Mouse (Mus musculus) adrenal gland, adult (tissue): ENCODE measurements around the gene Gm10337.

Source experiments
- DNase-seq, 2 experiments: peaks; one replicate each; pipeline ENCODE4 v3.0.0; 2022 to 2023; ENCODE audit warnings: low spot score in 1 of 2; ENCODE audit not compliant: inconsistent age in 2 of 2

Gm10337 gene

GRCm38 (mm10) chr15:102516293-102516692 lies 12.8 kb downstream of the Gm10337 start:
- no peak for DNase-seq

GRCm38 (mm10) chr15:102516728-102517404 lies 13.3 kb downstream of the Gm10337 start, which contains the start of gene Map3k12:
Gene Map3k12 (minus strand): TSS chr15:102517064.
- DNase-seq: peak; percentile 84 to 94

DNA sequence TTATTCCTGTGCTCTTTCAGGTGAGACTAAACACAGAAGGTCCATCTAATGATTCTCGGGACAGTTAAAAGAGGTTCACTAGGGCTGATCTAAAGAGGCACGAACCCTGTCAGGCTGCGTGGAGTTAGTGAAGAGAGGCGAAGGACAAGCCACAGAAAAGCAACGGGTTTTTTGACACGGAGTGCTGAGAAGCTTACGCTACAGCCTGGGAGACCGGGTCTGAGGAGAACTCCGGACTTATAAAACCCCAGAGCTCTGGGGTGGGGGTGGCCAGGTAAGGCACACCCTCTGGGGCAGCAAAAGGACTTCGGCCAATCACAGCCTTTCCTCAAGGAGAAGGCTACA lies 14.1 kb downstream of the Gm10337 start:
- DNase-seq: no peak

GRCm38 (mm10) chr15:102517976-102518858 lies 14.7 kb downstream of the Gm10337 start, which contains the start of gene Tarbp2:
Gene Tarbp2 (plus strand): TSS chr15:102518192.
- DNase-seq: peak; percentile 100

DNA sequence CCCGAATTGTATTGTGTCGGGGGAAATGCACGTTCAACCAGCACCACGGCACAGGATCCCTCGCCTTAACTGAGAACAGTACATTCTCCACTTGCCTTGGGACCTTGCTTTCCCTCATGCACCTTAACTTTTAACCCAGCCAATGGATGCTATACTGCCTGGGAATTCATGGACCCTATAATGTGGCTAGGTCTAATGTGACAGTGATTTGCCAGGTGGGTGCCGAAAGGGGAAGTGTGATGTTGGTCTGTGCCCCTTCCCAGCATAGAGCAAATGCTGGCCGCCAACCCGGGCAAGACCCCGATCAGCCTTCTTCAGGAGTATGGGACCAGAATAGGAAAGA lies 15.3 kb downstream of the Gm10337 start:
- no peak for DNase-seq

DNA sequence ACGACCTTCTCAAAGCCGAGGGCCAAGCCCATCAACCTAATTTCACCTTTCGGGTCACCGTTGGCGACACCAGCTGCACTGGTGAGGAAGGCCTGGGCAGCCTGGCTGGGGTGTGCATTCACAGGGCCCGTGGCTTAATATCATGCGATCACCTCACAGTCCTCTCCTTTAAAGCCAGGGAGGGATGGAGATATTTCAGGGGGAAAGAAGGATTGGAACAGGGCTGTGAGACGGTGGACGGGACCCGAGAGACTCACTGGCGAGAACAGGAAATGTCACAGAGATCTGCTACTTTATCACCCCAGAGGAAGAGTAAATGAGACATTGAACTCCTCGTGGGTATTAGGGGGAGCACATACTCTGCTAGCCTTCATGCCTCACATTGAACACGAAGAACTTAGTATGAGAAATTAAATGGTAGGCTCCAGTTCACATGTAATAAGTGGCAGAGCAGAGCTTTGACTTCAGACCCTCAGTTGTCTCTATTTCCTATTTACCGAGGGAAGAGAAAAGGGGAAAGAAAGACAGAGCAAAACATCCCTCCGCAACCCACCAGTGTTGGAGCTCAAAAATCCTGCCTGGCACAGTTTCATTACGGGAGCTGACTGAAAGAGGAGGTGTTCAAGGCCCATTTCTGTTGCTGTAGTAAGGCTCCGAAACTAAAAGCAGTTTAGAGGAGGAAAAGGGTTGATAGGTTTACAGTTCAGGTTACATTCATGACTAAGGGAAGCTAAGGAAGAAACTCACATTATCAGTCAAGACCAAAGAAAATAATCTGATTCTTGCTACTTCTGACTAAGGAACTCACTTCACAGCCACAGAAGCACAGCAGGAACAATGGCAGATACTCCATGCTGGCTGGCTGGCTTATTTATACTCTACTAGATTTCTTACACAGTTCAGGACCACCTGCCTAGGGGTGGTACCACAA lies 16.0 kb downstream of the Gm10337 start:
- DNase-seq: peak; percentile 5 to 71

DNA sequence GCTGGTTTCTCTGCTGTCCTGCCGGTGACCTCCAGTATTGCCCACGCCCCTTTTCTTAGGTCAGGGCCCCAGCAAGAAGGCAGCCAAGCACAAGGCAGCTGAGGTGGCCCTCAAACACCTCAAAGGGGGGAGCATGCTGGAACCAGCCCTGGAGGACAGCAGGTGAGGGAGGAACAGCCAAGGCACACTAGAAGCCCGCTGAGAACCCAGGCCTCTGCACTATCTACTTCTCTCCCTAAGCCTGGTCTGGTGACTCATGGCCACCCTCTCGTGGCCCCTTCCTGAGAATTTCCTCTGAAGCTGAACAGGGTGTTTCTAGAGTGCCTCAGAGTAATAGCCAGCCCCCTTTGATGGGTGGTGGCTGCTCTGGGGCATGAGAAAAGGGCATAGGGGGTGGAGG lies 16.9 kb downstream of the Gm10337 start:
- DNase-seq: peak; percentile 27 to 63

GRCm38 (mm10) chr15:102521480-102521879 lies 18.0 kb downstream of the Gm10337 start:
- peak in 1 of 2 experiments; percentile 30 for DNase-seq

GRCm38 (mm10) chr15:102524892-102525485 lies 21.5 kb downstream of the Gm10337 start, which contains the start of gene Npff:
Gene Npff (minus strand): TSS chr15:102524942.
- peak; percentile 72 to 92 for DNase-seq

- DNase-seq: no peak
Measured at GRCm38 (mm10) chr15:102526111-102527002, 22.8 kb downstream of the Gm10337 start.

GRCm38 (mm10) chr15:102527936-102528335 lies 24.4 kb downstream of the Gm10337 start:
- peak in 1 of 2 experiments; percentile 42 for DNase-seq

DNA sequence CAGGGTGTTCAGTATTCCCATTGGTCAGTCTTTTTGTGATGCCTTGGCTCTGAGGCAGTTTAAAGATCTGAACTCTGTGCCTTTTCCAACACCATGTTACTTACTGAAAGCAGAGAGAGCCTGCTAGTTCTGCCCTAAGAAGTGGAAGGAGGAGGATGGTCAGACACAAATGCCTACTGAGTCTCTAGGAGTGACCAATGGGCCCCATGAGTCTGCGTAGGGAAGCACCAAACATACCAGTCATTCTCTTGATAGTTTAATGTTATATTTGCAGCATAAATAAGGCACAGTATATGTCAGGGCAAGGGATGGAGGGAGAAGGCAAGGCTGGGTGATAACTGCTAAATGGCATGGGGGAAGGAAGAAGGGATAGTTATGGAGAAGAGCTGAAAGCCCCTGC lies 24.9 kb downstream of the Gm10337 start:
- peak in 1 of 2 experiments; percentile 18 for DNase-seq

GRCm38 (mm10) chr15:102530566-102530965 lies 27.0 kb downstream of the Gm10337 start:
- DNase-seq: no peak

DNA sequence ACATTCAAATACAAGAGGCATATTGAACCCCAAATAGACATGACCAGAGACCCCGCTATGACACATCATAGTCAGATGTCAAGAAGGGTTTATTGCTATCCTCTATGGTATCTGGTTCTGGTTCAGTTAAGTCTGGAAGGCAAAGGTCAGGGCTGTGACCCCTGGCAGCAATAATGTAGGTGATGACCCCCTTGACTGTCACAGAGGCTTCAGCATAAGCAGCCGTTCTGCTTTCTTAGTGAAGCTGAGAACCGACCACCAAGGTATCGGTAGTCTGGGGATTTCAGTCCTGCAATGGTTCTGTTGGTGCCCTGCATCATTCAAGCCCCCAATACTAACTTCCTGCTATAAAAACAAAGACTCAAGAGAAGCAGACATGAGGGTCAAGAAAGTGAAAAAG lies 28.1 kb downstream of the Gm10337 start:
- no peak for DNase-seq

DNA sequence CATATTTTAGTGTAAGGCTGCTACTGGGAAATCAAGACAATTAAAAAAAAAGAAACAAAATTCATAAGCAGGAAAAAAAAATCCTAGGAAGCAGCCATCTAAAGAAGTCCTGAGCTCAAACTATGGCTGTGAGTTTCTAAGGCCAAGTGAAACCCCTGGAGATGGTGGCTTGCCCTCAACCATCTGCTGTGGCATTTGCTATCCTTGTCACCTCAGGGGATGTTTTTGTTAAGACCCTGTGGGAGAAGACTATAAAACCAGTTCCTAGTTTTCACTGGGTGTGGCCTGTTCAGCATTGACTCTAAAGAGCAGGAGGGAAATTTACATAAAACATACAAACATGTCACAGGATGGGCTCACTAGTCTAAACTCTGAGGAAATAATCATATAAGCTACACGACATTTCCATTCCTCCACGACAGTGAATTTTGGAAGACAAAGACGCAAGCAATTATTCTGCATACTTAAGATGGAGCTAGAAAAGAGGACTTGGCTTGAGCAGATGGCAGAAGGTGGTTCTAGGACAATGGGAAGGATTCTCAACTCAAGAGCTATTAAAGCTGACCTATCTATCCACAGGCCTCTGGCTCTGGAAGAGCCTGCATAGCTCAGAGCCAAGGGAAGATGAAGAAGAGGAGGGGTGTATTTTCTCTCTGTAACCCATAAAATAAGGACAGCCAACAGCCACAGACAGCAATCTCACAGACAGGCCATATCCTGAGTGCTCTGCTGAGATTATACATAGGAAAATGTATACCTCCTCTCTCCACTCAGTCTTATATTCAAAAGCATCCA lies 28.8 kb downstream of the Gm10337 start:
- no peak for DNase-seq

GRCm38 (mm10) chr15:102533926-102534325 lies 30.4 kb downstream of the Gm10337 start:
- no peak for DNase-seq

DNA sequence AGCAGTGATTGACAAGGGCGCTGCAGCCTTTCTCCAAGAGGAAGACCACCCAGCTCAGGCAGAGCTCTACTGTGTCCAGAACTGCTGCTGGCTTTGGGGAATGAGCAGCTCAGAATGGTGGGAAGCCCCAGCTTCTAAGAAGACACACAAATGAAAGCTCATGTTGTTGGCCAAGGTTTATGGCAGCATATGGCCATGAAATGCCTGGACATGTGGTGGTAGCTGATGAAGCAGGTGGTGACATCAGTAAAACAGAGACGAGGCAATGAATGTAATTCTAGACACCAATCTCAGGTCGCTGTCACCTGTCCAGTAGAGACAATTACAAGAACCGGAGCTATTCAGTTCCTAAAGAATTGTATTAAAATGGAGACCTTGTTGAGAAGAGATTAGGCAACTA lies 41.3 kb downstream of the Gm10337 start:
- DNase-seq: no peak

DNA sequence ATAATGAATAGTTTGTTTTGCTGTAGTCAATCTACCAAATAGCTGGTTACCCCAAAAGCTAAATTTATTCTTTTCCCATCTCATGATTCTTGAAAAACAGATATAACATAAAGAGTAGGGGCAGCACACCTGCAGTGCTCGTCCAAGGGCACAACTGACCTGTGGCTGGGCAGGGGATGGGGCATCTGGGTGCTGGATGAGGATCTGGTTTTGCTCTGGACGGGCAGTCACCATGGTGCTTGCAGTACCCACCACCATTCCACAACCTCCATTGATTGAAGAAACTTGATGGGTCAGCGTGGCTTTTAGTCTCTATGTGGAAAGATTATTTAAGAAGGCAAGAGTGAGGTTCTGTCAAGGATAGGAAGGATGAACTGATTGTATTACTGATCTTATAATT lies 42.7 kb downstream of the Gm10337 start:
- no peak for DNase-seq
